Mouse (Mus musculus) kidney, postnatal 36 days (tissue): ENCODE measurements at regions not wholly inside any gene's neighbourhood (a gene's known extent, or its start where the extent isn't known, plus 50 kb on each side); places are given as distances from the start of the nearest gene placed in this dataset.
"Not testable (repeated sequence)": the region's sequence is repeated elsewhere in the genome, so short reads cannot be mapped to it uniquely, and the experiment has no call there.

Experiments used
- DNase-seq, 2 experiments: peaks; one replicate each; pipeline ENCODE4 v3.0.0; 2021 to 2022; ENCODE audit warnings: mixed read lengths in 2 of 2

DNA sequence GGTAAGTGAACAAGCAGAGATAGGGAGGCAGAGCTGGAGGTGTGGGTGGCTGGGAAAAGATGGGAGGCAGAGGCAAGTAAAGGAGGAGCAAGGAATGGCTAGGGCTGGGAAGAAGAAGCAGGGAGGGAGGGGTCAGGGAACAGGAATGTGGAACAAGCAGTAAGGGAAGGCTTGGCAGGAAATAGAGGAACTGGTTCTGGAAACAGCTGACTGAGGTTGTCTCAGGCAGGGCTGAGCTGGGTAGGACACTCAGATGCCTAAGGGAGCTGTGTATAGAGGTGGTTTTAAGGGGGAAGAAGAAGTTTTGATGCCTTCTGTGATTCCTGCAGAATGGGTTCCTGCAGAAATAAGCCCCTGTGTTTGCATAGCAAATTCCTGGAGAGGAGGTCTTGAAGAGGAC lies 92.7 kb downstream of the Nucb2 start:
- DNase-seq: no peak

DNA sequence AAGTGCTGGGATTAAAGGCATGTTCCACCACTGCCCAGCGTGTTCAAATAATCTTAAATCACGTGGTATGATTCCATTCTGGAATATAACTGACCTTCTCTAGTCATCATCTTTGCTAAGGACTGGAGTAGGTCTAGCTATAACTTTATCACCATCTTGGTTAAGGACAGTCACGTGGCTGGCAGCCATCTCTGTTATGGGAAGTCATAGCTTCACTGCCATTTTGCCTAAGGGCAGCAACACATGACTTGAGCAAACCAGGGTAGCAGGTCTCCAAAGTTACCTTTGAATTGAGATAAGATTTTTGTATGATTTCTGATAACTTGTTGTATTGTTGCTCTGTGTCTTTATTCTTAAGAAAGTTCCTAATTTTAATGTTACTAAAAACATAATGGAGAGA lies 96.2 kb downstream of the Nucb2 start:
- DNase-seq: no peak

DNA sequence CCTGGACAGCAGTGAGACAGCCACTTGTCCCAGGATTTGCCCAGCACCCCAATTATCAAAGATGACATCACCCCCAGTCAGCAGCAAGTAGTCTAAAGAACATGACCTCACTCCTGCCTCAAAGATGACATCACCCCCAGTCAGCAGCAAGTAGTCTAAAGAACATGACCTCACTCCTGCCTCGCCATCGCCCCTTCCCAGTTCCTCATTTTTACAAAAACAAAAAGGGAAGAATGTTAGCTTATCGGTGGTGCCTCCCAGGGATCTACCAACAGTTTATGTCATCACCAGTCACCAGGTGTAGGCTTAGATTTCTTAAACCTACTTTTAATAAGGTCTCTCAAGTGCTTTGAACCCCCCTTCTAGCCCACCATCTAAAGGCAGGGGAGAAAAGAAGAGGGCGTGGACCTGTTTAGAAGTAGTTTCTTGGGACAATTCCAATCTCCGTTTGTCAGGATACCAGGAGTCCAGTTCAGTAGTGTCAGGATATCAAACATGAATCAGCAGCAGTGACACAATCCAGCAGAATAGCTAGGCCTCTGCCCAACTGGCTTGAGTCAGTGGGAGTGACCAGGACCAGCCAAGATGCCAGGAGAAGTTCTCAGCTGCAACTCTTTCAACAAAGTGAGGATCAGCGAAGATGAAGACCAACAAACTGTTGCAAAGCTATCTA lies 99.1 kb downstream of the Nucb2 start:
- peak in 1 of 2 experiments; percentile 13 for DNase-seq

DNA sequence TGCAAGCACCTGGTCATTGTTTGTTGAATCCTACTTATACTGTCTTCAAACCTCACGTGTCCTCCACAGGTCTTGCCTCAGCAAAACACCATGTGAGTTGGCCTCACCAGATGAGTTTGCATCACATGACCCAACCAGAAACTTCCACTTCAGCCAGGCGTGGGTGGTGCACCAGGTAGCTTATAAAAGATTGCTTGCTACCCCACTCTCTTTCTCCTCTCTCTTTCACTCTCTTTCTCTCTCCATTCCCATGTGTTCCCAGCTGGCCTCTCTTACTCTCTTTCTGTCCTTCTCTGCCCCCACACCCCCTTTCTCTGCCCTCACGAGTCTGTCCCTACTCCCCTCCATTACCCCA lies 99.6 kb downstream of the Nucb2 start:
- DNase-seq: no peak

DNA sequence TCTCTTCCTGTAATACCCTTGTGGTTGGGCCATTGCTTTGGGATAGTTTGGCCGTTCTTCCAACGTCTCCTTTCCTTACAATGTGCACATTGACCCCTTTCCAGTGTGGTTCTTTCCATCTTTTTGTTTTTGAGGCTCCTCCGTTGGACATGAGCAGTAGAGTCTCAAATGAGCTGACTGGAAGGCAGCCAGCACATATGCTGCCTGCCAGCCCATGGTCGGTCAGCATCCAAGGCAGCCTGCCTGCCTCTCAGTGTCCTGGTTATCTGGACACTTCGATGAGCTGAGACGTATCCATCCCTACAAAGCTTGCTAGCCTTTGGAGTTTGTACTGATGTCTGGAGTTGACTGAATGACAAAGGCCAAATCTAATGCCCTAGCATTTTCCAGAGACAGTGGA lies 102.1 kb downstream of the Nucb2 start:
- DNase-seq: no peak

DNA sequence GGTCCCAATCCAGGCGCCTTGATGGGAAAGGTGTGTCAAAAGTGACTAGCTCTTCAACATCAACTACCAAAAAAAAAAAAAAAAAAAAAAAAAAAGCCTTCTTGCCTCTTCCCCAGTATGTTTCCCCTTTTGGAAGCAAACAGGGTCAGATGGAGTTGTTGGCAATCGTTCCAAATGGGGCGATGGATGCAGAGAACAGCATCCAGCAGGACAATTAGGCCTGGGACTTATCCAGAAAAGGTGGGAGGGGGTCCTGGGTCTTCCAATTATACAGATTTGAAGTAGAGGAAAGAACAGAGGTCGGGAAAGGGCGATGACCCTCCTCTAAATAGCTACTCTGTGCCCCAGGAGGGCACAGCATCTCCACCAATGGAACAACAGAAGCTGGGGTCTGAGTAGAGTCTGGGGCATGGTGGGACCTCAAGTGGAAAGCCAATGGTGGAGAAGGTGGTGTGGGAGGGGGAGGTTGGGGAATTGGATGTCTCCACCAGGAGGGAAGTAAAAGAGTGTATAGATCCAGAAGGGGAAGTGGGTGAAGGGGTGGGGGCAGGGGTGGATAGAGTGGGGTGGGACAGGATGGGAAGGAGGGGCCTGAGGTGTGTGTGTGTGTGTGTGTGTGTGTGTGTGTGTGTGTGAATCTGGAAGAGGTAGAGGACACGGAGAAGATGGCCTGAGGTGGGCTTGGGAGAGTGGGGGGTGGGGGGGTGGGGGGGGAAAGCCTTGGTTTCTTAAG lies 102.7 kb downstream of the Nucb2 start:
- no peak for DNase-seq

DNA sequence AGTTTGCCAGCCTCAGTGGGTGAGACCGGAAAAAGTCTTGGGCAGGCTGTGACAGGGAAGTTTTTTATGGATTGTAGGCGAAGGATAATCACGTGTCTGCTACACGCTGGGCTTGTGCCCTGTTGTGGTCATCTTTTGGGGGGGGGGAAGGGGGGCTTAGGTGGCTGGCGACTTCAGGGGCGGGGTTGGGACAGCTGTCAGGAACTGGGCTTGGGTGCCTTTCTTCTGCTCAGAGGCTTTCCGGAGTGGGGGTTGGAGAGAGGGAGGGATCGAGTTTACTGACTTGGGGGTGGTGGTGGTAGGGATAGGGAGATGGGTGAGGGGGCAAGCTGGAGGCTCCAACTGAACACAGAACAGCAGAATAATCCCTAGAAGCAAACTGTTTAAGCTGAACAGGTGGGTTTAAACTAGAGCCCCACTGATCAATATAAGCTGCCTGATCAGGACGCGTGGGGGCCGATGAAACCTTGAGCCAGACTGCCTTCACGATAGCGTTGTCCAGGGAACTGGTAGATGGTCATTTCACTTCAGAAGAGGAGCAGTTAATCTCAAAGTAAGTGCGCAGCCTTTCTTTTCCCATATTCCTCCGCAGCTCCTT lies 103.6 kb downstream of the Nucb2 start:
- peak; percentile 12 to 17 for DNase-seq

DNA sequence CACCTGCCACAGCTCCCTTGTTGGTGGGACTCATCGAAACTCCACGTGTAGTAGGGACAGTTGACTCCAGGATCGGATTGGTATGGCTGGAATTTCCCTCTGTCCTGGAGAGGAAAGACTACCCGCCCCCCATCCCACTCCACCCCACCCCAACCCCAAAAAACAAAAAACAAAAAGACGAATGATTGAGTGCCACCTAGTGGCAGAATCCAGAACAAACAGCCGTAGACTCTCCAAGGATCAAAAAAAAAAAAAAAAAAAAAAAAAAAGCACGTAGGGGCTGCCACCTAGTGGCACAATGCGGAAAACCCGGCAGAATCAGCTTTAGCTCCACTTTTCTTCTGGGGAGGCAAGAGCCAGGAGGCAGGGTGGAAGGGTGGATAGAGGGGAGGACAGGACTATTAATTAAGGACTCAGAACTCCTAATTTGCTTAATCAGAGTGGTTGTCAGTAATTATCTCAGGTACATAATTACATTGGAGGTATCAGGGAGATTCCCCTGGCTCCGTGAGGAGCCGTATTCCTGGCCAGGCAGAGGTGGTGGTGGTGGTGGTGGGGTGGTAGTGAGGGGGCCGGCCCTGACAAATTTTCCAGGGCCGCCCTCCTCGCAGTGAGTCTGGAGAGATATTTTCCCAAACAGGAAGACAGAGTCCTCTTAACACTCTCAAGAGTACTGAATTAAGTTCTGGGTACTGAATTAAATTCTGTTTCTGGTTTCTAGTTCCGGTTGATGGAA lies 104.3 kb downstream of the Nucb2 start:
- DNase-seq: peak; percentile 60 to 80

DNA sequence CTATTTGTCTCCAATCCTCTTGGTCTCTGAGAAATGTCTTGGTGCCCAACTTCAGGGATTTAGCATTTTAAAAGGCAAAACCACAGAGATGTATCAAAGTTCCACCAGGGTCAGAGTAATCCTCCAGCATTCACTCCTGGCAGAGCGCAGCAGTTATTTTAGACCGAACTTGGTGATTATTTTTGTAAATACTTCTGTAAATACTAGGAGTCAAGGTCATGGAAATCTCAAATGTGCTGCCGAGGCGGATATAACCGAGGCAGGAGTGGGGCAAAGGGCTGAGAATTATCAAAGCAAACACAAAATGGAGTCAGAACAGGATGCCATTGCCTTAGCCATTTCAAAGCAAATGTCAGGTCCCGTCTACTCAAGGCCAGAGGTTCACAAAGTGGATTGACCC lies 105.2 kb downstream of the Nucb2 start:
- no peak for DNase-seq

DNA sequence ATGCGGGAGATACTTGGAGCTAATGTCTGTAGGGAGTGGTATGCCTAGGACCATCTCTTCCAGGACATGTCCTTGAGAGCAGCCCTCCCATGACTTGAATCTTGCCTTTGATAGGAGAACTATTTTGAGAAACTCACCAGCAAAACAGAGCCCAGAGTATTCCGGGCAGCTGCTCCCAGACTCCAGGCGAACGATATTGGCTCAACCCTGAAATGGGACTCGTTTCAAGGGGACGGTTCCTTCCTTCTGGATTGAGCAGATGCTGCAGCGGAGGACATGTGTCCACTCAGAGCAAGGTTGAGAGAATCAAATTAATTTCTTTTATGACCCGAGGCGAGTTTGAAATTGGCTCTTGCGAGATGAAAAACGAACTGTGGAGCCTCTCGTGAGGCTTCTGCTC lies 105.7 kb downstream of the Nucb2 start:
- DNase-seq: no peak

DNA sequence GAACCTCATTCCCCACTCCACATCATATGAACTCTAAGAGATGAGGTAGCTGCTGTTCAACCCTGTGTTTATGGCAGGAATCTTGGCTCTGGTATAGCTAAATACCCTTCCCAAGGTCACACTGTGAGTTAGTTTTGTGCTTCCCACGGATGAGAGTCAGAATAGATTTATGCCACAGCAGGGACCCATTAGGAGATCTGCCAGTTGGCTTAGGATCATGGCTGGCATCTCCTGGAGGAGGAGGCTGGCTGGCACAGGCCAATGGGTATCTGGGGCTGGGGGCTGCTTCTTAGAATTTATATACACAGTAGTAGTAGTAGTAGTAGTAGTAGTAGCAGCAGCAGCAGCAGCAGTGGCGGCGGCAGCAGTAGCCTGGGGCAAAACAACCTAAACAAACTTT lies 111.8 kb downstream of the Nucb2 start:
- DNase-seq: no peak

DNA sequence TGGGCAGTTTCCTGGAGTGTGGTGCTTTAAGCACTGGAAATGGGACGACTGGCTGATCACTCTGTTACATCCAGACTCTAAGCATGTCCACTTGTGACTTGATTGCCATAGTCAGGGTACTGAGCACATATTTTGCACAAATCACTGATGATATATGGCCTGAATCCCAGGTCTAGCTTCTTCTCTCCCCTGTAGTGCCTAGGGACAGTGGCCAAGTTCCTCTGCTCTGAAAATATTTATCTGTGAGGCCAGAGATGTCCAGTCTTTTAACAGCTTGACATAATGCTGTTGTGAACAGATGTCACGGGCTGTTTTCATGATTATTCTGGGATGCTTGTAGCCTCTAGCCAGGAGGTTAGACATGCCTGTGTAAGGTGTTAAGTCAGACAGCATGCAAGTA lies 115.5 kb downstream of the Nucb2 start:
- no peak for DNase-seq

DNA sequence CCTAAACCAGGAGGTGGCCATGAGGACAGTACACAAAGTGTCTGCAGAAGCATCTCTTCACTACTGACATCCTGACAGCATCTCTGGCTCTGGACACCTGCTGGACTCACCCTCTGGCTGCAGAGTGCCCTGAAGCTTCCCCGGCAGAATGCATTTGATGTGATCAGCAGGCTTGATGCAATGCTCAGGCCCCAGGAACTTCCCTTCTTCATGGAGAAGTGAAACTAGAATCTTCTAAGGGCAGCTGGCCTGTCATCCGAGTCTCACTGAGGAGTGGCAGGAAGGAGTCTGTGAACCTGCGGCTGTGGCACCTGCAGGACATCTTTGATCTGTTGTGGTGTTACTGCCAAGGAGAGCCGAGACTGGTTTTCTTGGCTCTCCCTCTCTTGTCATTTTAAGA lies 116.2 kb downstream of the Nucb2 start:
- no peak for DNase-seq

DNA sequence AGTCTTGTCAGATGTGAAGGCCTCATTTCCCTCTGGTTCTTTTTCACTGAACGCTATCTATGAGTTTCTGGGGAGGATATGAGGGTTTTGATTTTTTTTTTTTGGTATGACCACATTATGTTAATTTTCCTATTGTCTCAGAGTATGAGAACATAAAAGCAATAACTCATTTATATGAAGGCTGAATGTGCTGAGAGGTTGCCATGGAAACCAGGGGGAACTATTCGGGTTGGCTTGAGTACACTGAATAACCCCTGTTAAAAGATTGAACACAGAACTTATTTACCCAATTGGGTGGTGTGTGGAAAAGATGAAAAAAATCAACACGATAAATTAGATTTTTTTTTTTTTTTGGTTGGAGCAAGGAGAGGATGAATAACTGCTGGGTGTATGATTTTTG lies 129.0 kb downstream of the Nucb2 start:
- no peak for DNase-seq

DNA sequence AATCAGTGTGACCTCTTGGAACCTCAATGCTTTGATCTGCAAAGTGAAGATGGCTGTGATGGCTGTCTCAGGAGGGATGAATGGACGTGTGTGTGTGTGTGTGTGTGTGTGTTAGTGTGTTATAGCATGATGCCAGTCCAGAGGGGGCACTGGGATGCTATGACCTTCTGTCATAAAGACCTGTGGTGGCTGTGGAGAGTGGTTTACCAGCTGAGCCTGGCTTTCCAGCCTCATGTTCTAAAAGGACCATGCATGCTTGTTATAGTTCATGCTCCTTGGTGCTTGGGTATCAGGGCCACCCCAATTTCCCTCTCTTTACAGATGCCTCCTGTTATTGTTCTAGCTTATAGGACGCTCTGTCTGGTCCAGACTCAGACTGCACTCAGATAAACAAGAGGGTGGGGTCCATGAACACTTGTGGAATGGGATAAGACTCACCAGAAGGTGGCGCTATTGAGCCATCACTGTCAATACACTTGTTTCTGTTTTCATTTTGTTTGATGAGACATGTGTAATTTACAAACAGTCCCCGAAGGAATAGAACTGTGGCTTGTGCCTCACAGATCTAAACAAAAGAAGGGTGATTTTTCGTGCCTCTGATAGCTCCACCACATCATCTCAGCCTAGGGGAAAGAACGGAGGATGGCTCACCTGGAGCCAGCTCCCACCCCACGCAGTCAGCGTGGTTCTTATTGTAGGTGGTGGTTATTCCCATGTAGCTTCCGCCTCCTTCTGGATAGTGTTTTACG lies 140.9 kb downstream of the Nucb2 start:
- peak; percentile 31 to 79 for DNase-seq

DNA sequence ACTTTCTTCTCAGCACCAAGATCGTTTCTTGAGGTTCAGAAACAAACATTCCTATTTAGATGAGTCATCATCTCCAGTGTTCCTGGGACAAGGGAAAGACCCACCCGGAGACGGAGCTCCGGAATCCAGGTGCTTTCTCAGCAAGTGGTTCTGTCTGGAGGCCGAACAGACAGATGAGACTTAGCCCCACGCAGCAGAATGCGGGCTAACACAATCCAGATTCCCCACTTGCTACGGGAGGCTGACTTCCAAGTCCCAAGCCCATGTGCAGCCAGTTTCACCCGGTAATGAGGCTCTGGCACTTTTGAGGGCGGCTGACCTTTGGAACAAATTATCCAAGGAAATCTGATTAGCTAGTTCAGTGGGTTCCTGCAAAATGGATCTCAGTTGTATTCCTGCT lies 150.3 kb downstream of the Nucb2 start:
- DNase-seq: peak; percentile 27 to 39

DNA sequence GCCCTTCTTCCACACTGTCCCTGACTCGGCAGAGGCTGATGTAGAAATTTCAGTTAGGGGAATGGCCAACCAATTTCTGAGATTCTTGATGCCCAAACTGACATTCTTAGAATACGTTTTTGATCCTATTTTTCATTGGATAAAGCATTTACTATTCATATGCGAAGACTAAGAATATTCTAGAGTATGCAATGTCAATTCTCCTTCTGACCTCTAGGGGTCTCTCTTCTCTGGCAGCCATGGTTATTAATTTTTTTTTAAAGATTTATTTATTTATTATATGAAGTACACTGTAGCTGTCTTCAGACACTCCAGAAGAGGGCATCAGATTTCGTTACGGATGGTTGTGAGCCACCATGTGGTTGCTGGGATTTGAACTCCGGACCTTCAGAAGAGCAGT lies 152.9 kb downstream of the Nucb2 start:
- not testable (repeated sequence) for DNase-seq

DNA sequence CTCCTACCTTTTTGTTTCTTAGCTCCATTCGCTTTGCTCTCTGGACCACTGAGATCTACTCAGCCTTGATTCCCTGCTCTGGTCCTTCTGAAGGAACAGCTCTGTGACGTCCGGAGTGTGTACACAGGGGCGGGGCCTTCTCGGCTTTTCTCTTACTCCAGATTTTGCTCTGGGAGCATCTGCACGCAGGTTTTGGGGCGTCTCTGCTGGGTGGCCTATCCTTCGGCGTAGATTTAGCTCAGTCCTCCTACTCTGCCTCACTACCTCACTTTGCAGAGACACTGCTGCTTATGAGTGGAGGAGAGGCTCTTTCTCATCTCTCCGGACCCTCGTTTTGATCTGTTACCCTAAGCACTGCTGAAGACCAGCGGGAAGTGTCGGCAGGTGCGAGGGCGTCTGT lies 161.4 kb downstream of the Nucb2 start:
- DNase-seq: no peak

DNA sequence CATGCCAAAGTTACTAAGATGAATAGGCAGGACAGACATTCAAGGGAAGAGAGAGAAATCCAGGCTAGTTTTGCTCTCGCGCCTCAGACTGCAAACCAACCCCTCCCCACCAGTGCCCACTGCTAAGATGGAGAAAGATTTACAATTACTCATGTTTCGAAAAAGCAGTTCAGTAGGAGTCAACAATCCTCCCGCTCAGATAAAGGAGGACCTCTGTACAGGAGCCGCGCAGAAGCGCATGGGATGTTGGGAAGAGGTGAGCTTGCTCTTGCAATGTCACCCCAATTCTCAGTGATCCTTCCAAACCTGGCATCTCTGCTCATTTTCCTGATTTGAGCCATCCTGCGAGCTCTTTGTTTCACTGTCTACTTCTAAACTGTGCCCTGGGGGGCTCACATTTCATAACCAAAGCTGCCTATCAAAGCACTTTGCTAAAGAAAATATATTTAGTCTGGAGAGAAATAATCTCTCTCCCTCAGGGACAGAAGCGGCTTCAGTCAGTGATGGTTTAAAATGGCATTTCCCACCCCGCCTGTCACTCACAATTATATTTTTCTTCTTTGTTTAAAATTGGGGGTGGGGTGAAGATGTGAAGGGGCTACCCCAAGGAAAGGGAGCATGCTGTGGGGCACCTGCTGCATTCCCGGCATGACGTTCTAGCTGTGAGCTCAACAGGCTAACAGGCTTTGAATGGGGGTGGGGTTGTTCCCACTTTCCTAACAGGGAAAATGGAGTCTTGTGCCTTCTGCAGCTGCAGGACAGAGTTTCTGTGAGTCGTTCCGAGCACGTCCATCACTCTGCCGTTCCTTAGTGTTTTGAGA lies 170.2 kb downstream of the Nucb2 start:
- DNase-seq: no peak

DNA sequence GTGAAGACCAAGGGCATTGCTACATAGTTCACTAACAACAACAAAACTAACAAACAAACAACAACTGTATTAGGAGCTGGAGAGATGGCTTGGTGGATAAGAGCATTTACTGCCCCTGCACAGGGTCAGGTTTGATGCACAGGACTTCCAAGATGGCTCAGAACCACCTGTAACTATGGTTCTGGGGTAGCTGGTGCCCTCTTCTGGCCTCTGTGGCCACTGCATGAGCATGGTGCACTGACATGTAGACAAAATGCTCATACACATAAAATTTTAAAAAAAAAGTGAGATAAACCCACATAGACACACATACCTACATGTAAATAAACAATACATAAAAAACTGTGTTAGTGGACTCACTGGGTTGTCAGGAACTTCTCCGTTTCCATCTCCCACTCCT lies 172.5 kb downstream of the Nucb2 start:
- DNase-seq: peak in 1 of 2 experiments; percentile 25

DNA sequence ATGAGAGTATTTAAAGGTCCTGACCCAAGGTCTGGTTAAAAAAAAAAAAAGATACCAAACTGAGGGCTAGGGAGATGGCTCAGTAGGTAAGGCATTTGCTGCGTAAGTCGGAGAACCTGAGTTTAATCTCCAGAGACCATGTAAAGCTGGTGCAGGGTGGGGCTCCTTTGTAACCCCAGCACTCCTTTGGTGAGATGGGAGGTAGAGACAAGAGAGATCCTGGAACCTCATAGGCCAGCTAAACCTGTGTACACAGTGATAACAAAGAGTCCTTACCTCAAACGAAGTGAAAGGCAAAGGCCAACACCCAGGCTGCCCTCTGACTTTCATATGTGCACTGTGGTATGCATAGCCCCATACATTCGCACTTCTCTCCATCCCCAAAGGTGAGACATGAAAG lies 175.0 kb downstream of the Nucb2 start:
- DNase-seq: no peak

DNA sequence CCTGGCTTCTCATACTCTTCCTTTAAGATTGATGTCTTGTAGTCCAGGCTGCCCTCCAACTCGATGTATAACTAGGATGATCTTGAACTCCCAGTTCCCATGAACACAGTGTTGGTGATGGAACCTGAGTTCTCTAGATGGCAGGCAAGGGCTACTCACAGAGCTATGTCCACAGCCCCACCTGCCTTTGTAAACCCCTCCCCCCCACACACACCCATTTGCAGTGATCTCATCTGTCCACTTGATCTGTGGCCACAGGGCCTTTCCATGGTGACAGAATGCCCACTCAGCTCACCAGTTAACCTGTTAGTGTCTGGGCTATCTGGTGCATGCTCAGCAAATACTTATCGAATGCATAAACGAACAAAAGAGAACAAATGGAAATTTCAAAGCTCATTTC lies 176.4 kb downstream of the Nucb2 start:
- no peak for DNase-seq
